Mouse (Mus musculus): ENCODE measurements around the gene Otud3. TPM values are rescaled to one million over a fixed set of nuclear protein-coding genes. Genes with fewer than 3 reads are reported as not detected.

The Otud3 gene
- total and polyA plus RNA-seq, 3 experiments: 11.3 to 15.0 TPM; not detected in 1

DNA sequence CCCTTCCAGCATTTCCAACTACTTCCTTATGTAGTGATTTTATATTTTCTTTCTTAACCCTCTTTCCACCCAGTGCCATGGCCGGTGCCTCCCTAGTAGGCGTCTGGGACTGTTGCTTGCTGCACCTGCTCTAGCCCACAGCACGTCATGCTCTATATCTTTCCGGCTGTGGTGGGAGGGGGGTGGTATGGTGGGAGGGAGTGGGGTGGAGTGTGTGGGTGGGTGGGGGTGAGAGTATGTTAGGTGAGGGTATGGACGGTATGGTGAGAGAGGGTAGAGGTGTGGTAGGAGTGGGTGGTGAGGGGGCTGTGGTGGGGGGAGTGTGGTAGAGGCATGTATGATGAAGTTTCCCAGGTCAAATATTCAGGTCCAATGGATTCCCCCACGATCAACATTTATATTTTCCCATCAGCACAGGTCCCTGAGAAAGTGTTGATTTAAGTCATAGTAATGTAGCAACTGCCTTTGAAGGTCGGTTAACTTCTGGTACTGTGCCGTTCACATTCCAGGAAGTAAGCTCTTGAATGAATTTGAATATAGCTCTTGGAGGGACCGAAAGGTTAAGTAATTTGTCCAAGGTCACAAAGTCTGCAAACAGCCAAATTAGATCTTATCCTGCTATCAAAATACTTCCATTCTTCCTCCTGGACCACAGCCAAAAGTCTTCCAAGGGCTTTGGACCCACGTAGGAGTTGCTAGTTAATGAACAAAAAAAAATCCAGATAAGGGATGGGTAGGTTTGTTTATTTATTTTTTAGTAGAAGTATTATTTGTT is 24.9 kb upstream of the Otud3 start:
- TF ChIP-seq EP300 (IDR thresholded peaks at IDR 0.05; ENCODE audit: low read depth in 1 of 2, low read length in 2 of 2) (peak; percentile 17 to 28; a peak in 2 of 4 replicates), MEF2A (IDR thresholded peaks at IDR 0.05; ENCODE audit: extremely low read depth, insufficient replicate concordance, low read depth, low read length, poor library complexity, severe bottlenecking) (no peak), CTCF (IDR thresholded peaks at IDR 0.05 in 2 of 3, conservative IDR thresholded peaks at IDR 0.05 in 1 of 3; ENCODE audit: control insufficient read depth in 1 of 3, insufficient read depth in 1 of 3, low read depth in 2 of 3, low read length in 3 of 3, poor library complexity in 1 of 3, severe bottlenecking in 1 of 3) (no peak), HCFC1 (IDR thresholded peaks at IDR 0.05; ENCODE audit: low read depth, low read length) (no peak), TAL1 (IDR thresholded peaks at IDR 0.05; ENCODE audit: low read length) (no peak), NRF1 (IDR thresholded peaks at IDR 0.05; ENCODE audit: insufficient read depth, low read depth, low read length, poor library complexity, severe bottlenecking) (no peak), ZKSCAN1 (IDR thresholded peaks at IDR 0.05; ENCODE audit: low read depth, low read length) (no peak), POLR2AphosphoS5 (IDR thresholded peaks at IDR 0.05; ENCODE audit: borderline replicate concordance, low read depth, low read length) (no peak), MAZ (IDR thresholded peaks at IDR 0.05; ENCODE audit: low read depth, low read length) (no peak), TBP (IDR thresholded peaks at IDR 0.05; ENCODE audit: low read depth, low read length) (no peak), ELF1 (IDR thresholded peaks at IDR 0.05; ENCODE audit: low read depth, low read length) (peak; percentile 19; the same call in 1 of the 2 replicates), JUND (IDR thresholded peaks at IDR 0.05; ENCODE audit: low read depth, low read length) (no peak), USF1 (IDR thresholded peaks at IDR 0.05; ENCODE audit: low read depth, low read length) (no peak), ZNF384 (IDR thresholded peaks at IDR 0.05; ENCODE audit: low read depth, low read length) (peak; percentile 46; the same call in 1 of the 2 replicates), CHD1 (IDR thresholded peaks at IDR 0.05; ENCODE audit: low read depth, low read length) (no peak), CHD2 (IDR thresholded peaks at IDR 0.05; ENCODE audit: low read length) (no peak), GATA1 (IDR thresholded peaks at IDR 0.05; ENCODE audit: low read depth, low read length) (peak; percentile 34; the same call in 1 of the 2 replicates), TCF12 (IDR thresholded peaks at IDR 0.05; ENCODE audit: low read depth, low read length) (no peak), UBTF (IDR thresholded peaks at IDR 0.05; ENCODE audit: borderline replicate concordance, insufficient read depth, low read depth, low read length) (no peak), MAFK (IDR thresholded peaks at IDR 0.05; ENCODE audit: borderline replicate concordance, low read depth, low read length) (no peak), ZC3H11A (IDR thresholded peaks at IDR 0.05; ENCODE audit: low read depth, low read length) (no peak), ETS1 (IDR thresholded peaks at IDR 0.05; ENCODE audit: low read depth, low read length) (no peak), MXI1 (IDR thresholded peaks at IDR 0.05; ENCODE audit: low read depth, low read length) (no peak), POLR2A (IDR thresholded peaks at IDR 0.05; ENCODE audit: control insufficient read depth in 1 of 2, insufficient read depth in 1 of 2, low read depth in 1 of 2, low read length in 2 of 2, poor library complexity in 1 of 2) (no peak), RCOR1 (IDR thresholded peaks at IDR 0.05; ENCODE audit: low read depth, low read length) (no peak)
- no peak for DNase-seq (ENCODE audit: low read depth, low spot score)

More for the DNA sequence above, 24.9 kb upstream of the Otud3 start:
- no peak overlapping the region for H3K4me3 ChIP-seq (ENCODE audit: control insufficient read depth in 1 of 2, insufficient read depth in 1 of 2, low read depth in 2 of 2, low read length in 2 of 2)
- H3K27ac ChIP-seq (ENCODE audit: control insufficient read depth, low read depth, low read length): no peak overlapping the region
- H3K9ac ChIP-seq (ENCODE audit: control insufficient read depth, low read depth, low read length, poor library complexity, severe bottlenecking): no peak overlapping the region
- no peaks in the 10 kb centered on the region; a peak in 1 of 4 replicates for H3K36me3 ChIP-seq (ENCODE audit: control insufficient read depth in 1 of 2, insufficient read depth in 2 of 2, low read length in 2 of 2)
- H3K27me3 ChIP-seq (ENCODE audit: control insufficient read depth in 1 of 2, insufficient read depth in 2 of 2, low read length in 2 of 2): no peaks in the 10 kb centered on the region
- no peaks in the 10 kb centered on the region for H3K79me2 ChIP-seq (ENCODE audit: control insufficient read depth, insufficient read depth, low read length, poor library complexity)
- H3K4me1 ChIP-seq (ENCODE audit: control insufficient read depth in 1 of 2, insufficient read depth in 2 of 2, low read length in 2 of 2): peaks cover 0 to 2% of the 10 kb centered on the region in 2 experiments; a peak in 3 of 4 replicates
- H3K9me3 ChIP-seq (replicated peaks; ENCODE audit: insufficient read depth, low read length): no peaks in the 10 kb centered on the region
